Mouse (Mus musculus) c-Kit-positive CD71-positive TER-119-positive erythroid progenitor cells, embryonic 14.5 days (primary cell): ENCODE data around the gene Cdh23.

ENCODE experiments used
- DNase-seq: peaks from one replicate; pipeline ENCODE4 v3.0.0-alpha.2; 2013; ENCODE audit warnings: low spot score

Cdh23 gene

DNA sequence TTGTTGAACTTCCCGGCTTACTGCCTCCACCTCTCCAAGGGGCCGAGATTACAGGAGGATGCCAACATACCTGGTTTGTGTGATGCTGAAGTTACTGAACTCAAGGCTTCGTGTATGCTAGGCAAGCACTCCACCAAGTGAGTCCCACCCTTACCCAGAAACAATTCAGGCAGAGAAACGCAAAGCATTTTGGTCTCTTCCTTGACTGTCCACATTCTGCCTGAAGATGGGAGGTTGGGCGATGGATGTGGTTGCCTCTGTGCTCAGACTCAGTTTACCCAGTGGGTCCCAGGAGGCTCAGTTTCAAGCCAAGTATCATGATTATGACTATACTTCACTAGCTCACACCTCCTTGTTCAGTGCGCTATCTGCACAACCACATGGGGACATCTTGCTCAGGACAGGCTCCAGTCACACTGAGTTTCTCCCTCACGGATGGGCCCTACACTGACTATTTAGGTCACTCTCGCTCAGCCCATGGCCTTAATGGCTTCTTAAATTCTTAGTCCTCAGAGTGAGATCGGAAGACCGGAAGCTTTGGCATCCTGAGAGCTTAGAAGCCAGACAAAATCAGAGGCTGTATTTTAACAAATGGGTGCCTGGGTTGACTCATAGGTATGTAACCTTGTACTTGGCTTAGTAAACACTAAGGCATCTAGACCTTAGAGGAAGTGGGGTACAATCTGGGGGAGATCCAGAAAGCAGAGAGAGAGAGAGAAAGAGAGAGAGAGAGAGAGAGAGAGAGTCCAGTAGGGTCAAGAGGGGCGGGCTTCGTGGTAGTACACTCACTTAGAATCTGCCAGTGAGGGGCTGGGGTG, 118.2 kb downstream of the Cdh23 start:
- peak; percentile 34 for DNase-seq

DNA sequence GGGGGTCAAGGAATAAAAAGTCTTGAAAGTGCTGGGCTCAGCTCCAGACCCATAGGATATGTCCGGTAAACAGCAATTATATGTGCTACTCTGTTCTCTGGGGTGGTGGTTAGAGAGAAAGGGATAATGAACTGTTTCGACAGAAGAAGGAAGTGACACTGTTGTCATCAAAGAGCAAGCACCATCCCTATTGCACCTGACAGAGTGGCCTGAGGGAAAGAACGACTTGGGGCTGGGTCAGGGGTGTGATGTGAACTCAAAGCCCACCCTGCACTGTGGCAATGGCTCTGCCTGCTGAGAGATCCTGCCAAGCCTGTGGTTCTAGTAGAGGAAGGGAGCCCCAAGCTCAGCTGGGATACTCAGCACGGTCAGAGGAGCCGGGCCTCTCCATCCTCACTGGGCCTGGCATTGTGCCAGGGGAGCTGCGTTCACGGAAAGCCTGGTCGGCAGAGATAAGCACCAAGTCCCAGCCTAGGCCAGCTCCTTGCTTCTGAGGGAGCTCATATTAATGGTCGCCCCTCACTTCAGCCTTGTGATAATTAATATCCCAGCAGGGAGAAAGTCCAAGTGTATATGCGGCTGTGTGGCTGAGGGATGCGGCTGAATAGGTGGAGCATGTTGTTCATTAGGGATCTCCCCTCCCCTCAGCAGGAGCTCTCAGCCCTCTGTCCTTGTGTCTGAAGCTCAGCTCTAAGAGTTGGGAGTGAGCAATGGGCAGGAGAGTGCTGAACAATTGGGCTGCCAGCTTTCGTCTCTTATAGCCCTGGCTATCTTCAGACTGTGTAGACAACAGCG, 119.0 kb downstream of the Cdh23 start:
- peak; percentile 79 for DNase-seq

DNA sequence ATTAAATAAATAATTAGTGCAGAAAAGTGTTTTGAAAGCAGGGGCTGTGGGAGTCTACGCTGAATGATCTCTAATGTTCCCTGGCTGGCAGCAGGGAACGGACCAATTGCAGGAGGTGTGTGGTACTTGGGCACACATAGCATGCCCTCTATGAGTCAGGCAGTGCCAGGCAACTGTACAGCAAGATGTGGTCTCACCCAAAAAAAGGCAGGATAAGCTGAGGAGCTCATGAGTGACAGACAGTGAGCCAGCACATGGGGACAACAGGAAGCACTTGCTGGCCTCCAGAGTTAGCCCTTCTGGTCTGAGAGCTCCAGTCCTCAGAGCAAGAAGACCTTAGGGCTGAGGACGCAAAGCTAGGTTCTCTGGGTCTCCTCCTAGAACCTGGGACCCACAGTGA, 121.4 kb downstream of the Cdh23 start:
- no peak for DNase-seq

DNA sequence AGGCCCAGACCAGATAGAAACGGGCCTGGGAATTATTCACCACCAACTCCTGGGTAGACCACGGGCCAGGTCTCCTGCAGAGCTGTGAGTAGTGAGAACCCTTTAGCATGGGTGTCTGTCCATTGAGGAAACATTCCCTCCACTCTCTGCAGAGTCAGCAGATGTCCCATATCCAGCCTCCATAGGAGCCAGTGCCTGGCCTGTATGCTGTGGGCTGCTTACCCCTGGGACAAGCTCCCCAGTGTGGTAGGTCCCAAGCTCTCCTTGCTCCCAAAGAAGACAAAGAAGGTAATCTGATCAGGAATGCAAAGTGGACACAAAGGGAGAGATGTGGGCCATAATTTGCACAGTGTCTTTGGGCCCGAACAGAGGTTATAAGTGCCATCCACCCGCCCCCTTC, 124.8 kb downstream of the Cdh23 start:
- DNase-seq: no peak

DNA sequence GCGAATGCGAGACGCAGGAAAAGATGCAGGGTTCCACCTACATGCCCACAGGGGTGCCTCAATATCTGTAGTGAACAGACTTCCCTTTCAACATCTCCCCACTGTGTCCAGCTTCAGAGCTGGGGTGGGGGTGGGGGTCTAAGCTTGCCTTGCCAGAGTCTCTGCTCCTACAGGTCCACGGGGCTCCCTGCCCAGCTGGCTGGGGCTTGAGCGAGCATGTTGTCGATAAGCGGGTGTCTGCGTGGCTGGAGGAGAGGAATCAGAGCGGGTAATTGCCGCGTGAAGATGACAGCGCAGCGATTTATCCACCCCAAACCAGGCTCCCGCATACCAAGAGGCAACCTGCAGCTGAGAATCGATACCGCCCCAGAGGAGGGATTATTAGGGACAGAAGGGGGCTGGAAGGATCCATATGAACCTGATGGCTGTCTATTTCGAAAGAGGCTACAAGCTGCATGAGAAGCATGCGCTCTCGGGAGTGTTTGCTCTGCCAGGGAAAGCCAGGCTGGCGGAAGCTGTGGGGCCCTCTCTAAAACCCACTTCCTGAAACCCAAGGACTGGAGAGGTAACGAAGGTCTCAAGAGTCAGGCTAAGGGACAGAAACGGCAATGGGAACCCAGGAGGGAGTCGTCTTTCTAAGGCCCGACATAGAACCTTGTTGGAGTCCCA, 129.8 kb downstream of the Cdh23 start:
- no peak for DNase-seq

DNA sequence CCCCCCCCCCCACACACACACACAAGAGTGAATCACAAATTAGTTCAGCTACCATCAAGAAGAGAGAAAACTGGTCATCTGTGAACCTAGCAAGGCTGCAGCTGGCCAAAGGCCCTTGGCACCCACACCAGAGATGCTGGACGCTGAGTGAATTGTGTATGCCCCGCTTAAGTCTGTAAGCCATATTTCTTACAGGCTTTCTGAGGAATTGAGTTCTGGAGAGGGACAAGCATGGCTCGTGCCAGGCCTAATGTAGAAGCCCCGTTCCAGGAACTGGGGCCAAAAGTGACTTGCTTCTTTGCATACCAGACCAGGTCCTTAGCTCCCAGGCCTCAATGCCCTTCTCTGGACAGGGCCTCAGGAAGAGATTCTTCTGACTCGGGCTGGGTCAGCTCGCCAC, 132.2 kb downstream of the Cdh23 start:
- no peak for DNase-seq

DNA sequence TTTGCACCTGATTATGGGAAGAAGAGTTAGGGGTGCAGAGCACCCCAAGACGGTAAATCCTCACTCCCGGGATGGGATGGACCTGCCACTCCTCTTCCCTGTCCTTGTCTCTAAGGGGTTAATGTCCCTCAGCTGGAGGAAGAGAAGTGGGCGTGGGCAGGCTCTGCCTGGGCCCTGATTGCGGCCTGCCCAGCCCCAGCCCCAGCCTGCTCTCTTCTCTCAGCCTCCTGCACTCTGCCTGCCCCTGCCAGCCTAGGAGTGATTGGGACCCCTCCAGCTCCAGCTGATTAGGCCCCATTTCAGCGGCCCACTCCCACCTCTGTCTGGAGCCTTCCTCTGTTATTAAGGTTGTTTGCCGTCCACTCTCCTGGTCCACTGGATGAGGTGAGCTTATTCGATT, 133.3 kb downstream of the Cdh23 start:
- DNase-seq: no peak

DNA sequence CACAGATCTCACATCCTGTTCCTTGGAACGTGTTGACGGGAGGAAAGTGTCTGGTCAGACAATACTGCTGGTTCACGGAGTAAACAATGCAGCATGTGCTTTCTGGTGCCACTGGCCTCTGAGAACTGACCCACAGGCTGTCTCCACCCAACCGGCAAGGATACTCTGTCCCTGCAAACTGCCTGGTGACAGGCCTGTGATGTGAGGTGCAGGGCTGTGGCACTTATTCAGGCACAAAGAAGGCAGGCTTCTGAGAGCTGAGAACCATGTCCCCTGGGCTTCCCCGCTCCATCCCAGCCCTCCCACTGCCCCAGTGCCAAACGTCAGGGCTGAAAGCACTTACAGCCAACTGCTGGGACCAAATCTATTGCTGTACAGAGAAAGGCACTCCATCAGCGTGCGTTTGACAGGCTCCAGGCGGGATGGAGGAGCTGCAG, 137.8 kb downstream of the Cdh23 start:
- DNase-seq: no peak

DNA sequence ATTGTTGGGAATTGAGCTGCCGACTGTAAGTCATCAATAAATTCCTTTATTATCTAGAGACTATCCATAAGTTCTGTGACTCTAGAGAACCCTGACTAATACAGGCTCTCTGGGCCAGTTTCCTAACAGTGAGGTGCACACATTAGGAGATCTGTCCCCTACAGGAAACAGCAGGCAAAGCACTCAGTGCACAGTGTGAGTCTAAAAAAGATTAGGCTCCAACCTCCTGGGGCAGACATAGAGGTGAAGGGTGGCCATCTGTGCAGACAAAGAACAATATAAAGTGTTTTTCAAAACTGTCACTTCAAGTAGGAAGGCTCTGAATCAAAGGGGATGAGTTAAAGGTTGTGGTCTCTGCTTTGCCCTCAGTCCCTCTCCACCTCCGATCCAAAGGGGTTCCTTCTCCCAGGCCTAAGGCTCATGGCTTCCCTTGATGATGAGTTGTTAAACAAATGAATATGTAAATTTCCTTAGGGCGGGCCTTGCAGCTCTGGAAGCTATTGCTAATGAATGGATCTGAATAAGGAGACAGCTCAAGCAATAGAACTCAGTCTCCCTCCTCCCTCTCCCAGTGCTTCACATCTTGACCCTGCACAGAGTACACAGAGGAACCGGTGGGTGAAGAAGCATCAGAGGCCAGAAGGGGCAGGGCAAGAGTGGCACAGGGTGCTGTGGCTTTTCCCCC, 143.2 kb downstream of the Cdh23 start:
- DNase-seq: no peak

DNA sequence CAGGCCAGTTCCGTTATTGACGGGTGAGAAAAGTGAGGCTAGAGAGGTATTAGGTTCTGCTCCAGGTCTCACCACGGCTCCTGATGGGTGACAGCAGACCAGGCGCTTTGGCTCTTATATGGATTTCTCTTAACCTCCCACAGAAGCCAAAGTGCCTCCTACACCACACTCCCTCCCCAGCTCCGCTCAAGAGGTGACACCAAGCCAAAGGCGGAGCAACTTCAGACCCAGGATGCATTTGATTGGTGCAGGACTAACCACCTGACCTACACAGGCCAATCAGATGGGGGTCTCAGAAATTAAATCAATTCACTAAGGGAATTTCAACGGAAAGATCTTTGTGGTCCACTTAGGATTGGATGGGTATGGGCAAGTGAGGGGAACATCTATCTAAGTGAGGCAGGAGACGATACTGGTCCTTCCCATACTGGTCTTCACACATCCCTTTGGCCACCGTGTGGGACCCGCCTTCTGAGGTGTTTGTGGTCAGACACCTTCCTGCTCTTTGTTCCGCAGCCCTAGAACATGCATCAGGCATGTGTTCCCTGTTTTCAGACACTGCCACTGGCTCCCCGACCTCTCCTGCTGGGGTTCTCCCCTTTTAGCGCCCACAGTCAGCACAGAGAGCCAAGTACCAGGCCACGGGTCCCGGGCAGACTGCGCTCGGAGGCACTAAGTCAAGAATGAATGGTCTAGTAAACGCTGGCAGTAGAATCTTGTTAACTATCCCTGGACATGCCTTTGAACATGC, 157.0 kb downstream of the Cdh23 start:
- no peak for DNase-seq

DNA sequence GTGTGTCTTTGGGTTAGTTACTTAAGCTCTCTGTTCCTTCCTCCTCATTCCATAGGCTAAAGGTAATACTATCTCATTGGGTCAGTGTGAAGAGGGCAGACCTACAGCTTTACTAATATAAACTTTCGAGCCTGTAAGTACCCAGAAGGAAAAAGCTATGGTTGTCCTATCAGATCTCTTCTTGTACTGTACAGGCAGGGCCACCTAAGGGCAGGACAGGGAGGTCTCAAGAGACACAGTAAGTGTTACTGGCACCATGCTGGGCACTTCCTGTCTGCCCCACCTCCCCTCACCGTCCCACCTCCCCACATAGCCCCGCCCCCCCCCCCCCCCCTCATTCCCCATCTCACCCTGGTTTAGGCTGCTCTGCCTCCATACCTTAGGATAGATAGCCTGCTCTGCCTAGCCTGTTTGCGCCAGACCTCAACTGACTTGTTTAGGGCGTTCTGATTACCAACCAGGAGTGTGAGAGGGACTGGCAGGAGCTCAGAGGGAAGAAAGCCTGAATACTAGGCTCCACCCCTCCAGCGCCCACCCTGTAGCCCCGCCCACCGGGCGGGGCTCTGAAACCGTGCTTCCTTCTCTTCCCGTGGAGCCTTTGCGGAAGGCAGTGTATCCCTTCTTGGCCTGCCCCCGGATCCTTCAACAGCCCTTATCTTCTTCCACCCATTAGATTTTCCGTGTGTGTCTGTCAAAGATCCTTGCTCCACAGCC, 160.0 kb downstream of the Cdh23 start:
- peak; percentile 9 for DNase-seq

DNA sequence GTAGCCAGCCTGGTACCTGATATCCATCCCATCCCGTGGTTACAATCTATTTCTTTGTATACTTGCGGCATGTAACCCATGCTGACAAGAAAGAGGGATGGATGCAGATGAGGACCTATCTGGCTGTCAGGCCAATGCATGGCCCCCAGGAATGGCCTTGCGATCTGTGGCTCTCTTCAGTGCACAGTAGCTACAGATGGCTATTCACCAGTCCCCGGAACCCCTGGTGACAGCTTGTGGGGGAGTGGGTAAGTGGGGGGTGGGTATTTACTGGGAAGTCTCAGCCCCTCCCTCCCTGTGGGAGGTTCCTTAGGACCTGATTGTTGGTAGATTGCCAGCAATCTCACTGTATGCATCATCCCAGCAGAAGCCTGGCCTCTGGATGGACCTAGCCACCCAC, 163.8 kb downstream of the Cdh23 start:
- DNase-seq: no peak

DNA sequence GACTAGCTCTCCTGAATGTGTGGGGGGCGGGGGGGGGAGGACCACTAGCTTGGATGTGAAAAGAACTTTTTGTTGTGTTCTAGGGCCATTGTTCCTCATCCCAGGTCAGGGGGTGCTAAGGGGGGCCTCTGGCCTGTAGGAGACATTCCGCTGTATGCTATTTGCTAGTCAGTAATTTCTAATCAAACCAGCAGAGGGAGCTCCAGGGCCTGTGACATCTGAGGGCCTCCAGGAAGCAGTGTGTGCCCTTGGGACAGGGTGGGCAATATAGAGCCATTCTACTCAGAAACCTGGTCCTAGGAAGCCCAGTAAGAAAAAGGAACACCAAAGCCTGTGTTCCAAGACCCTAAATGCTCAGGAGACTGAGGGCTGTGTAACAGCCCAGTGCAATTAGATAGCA, 164.9 kb downstream of the Cdh23 start:
- peak; percentile 53 for DNase-seq

DNA sequence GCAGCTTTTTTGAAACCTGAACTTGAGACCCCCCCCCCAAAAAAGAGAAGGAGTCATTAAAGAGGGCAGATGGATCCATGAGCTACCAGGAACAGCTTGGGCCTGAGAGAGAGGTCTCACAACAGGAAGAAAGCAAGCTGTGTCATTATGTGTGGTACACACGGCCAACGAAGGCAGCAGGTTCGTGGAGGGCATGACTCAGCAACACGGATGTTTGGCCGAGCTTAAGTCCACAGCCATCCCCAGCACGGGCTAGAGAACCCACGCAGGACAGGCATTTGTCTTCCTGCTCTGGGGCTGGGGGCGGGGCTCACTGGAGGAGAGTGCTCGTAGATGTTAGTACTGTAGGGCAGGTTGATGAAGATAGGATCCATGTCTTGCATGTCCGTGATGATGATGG, 165.7 kb downstream of the Cdh23 start:
- no peak for DNase-seq

DNA sequence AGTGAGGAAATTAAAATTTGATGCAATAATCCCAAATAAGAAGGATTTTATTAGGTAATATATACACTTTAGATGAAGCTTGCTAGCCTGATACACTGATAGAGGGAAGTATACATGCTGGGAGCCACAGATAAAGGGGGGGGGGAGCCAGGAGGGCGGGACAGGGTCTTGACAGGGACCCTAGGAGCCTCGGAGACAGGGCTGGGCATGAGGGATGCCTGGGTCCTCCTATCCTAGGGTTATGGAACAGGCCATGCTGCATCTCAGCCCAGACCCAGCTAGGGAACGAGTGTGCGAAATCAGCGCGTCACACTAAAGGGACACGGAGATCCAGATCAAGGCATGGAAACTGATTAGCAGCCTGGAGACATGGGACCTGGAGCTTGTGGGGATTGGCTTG, 168.3 kb downstream of the Cdh23 start:
- no peak for DNase-seq

DNA sequence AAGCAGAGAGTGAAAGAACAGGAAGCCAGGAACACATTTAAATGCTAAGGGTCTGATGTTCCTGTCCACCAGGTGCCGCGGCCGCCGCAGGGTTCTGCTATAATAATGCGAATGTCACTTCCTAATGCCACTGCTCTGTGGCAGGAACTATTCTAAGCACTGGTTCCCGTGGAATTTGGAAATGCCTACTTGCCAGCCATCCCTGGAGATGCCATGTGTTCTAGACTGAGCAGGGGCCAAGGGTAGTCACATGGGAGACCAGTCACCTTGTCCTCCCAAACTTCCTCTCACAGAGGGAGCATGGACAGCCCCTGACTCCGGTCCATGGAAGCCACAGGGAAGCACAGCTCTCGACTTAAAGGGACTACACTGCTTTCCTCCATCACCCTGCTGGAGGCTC, 171.2 kb downstream of the Cdh23 start:
- DNase-seq: no peak

DNA sequence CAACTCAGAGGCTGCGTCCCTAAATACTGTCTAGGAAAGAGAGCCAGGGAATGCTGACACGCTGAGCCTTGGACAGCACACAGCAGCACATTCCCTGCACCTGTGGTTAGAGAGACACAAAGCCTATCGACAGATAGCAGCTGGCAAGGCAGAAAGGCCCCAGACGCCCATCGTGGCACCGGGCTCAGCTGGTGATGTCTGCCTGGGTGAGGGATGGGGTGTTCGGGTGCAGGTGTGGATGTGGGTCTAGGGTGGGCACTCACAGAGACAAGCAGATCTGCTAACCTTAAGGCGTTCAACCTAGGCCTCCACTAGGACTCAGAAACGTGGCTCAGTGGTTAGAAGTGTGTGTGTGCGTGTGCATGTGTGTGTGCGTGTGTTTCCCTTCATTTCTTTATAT, 180.0 kb downstream of the Cdh23 start:
- DNase-seq: no peak

DNA sequence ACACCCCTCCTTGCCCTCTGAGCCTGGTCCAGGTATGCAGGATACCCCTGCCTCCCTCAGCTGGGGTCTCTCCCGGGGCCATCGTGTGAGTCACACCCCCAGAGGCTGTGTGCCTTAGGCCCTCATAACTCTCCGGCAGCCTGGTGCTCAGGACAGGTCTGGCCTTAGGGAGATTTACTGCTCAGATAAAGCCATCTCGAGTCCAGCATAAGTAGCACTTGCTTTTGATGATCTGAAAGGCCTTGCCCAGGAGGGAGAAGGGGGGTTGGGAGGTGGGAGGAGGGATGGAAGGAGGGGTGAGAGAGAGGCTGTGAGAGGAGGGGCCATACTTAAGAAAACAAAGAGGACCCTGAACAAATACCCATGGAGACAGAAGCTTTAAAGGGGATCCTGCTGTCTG, 197.8 kb downstream of the Cdh23 start:
- DNase-seq: no peak

DNA sequence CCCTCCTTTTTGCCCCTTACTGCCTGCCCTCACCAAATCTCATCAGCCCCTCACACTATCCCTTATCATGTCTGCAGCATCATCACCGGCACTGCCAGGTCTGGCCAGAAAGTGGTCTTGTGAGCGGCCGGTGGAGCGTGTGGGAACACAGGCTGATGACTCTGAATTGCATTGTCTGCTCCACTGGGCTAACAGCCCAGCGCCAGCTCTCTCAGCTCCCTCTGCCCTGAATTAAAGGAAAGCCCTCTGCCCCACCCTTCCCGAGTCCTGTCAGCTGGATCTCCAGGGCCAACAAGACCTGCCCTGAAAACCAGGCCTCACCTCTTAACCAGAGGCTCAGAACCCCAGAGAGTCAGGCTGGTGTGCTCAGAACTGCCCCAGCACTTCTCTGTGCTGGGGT, 201.2 kb downstream of the Cdh23 start:
- DNase-seq: no peak

DNA sequence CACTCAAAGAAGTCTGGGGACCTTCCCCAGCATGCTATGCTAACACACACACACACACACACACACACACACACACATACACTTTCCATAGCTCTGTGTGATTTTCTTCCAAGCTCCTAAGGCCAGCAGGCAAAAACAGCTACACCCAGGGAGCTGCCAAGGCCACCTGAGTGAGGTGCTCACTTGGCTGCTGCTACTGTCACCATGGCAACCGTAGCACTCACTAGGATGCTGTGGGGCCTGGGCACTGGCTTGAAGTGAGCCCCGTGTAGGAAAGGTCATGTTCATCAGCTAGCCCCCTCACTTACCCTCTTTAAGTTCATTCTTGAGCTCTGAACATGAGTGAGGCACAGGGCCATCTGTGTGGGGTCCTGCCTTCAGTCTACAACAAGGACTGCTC, 204.8 kb downstream of the Cdh23 start:
- no peak for DNase-seq

DNA sequence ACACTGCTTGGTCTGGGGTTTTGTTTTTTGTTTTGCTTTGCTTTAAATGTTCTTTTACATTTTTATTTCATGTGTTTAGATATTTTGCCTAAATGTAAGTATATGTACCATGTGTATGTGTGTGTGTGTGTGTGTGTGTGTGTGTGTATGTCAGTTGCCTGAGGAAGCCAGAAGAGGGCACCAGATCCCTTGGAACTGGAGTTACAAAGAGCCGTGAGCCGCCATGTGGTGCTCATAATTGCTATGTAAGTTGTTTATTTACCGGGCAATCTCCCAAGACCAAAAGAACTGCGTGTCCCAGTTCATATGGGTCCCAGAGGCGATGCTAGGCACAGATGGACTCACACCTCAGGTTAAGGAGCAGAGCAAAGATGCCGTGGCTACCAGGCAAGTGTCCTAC, 214.9 kb downstream of the Cdh23 start:
- no peak for DNase-seq
